ENCODE assay signal across 11 mouse cellular contexts in genomic region chr5:135642686-135643551, GRCm38 (mm10). TPM values are rescaled to one million over a fixed set of nuclear protein-coding genes. Genes with fewer than 3 reads are reported as not detected.
DNase-seq lines count a peak whose midpoint lies in the region; ATAC-seq lines count a peak whose summit lies in the region.
"Had no signal": no experiment of that assay in that cellular context is flagged by ENCODE, and none has a peak within 500 bp of the region (broad histone marks: within the 10 kb centered on the region; RNA-seq: fewer than 3 reads in every experiment).

No protein-coding gene starts in this region.

- DNase-seq in gastrocnemius, adult 8-10 months (ENCODE audit: low spot score in 2 of 2): peak; percentile 28 to 64
- no peak for DNase-seq in gastrocnemius, postnatal 10 days
- peak; percentile 81 for DNase-seq in MEL-GATA-1-ER (ENCODE audit: extremely low read depth, low read depth)
- peak; percentile 32 for DNase-seq in gastrocnemius, postnatal 25 days
- no peak for DNase-seq in embryo, embryonic 10.5 days (ENCODE audit: low spot score)
- no peak for DNase-seq in frontal cortex, postnatal 36 days (ENCODE audit: low spot score in 2 of 2)
- no peak for DNase-seq in forebrain, embryonic 14.5 days (ENCODE audit: low spot score)
- DNase-seq: layer of hippocampus, adult 9-11 months had no signal

- H3K9ac ChIP-seq in liver, embryonic 12.5 days: no peak overlapping the region
- no peak overlapping the region for H3K9ac ChIP-seq in forebrain, embryonic 14.5 days (ENCODE audit: low read length)
- H3K9ac ChIP-seq: lung, embryonic 15.5 days; stomach, embryonic 15.5 days had no signal

- peaks cover 19% of the 10 kb centered on the region; the same call in 1 of the 2 replicates for H3K36me3 ChIP-seq in liver, embryonic 12.5 days
- H3K36me3 ChIP-seq in forebrain, embryonic 14.5 days (ENCODE audit: control insufficient read depth, insufficient read depth, low read length): peaks cover 41% of the 10 kb centered on the region

- H3K27ac ChIP-seq in liver, embryonic 12.5 days: peak overlapping the region; percentile 31; the same call in 1 of the 2 replicates
- H3K27ac ChIP-seq in forebrain, embryonic 14.5 days (ENCODE audit: low read depth, low read length): no peak overlapping the region
- H3K27ac ChIP-seq: lung, embryonic 15.5 days; stomach, embryonic 15.5 days had no signal

- peaks cover 35% of the 10 kb centered on the region for H3K4me1 ChIP-seq in liver, embryonic 12.5 days
- no peaks in the 10 kb centered on the region for H3K4me1 ChIP-seq in forebrain, embryonic 14.5 days (ENCODE audit: control insufficient read depth, insufficient read depth, low read length)
- H3K4me1 ChIP-seq: lung, embryonic 15.5 days had no signal

- H3K4me3 ChIP-seq in liver, embryonic 12.5 days: no peak overlapping the region
- H3K4me3 ChIP-seq in forebrain, embryonic 14.5 days (ENCODE audit: low read depth, low read length): no peak overlapping the region
- H3K4me3 ChIP-seq: lung, embryonic 15.5 days; stomach, embryonic 15.5 days had no signal

- no peaks in the 10 kb centered on the region for H3K9me3 ChIP-seq in liver, embryonic 12.5 days (replicated peaks)
- no peaks in the 10 kb centered on the region for H3K9me3 ChIP-seq in forebrain, embryonic 14.5 days (replicated peaks; ENCODE audit: control insufficient read depth, low read length)
- H3K9me3 ChIP-seq: lung, embryonic 15.5 days; stomach, embryonic 15.5 days had no signal

- no peaks in the 10 kb centered on the region for H3K27me3 ChIP-seq in liver, embryonic 12.5 days (replicated peaks)
- H3K27me3 ChIP-seq in forebrain, embryonic 14.5 days (replicated peaks; ENCODE audit: control insufficient read depth, insufficient read depth, low read length): no peaks in the 10 kb centered on the region
- H3K27me3 ChIP-seq: lung, embryonic 15.5 days; stomach, embryonic 15.5 days had no signal

- peak; percentile 70 for ATAC-seq in liver, embryonic 12.5 days
- no peak for ATAC-seq in forebrain, embryonic 14.5 days

- 48% methylated on average over 10 of the region's 10 CpGs for WGBS in liver, embryonic 12.5 days (ENCODE audit: insufficient replicate concordance)
- 82% methylated on average over 10 of the region's 10 CpGs for WGBS in forebrain, embryonic 14.5 days

- no peak overlapping the region for H3K4me2 ChIP-seq in liver, embryonic 12.5 days
- no peak overlapping the region for H3K4me2 ChIP-seq in forebrain, embryonic 14.5 days (ENCODE audit: low read length)
- H3K4me2 ChIP-seq: lung, embryonic 15.5 days; stomach, embryonic 15.5 days had no signal

RNA-seq across cellular contexts. Expression of gene Rhbdd2, which starts 10.5 kb away (rescaled TPM):
- 10 to 100 TPM; 10.3 to 14.7 (median 13.5) TPM for total RNA-seq in gastrocnemius, adult 8-10 months (2022)
- 10 to 100 TPM; 10.1 to 11.3 TPM for total RNA-seq in gastrocnemius, postnatal 10 days (2021)
- 10 to 100 TPM in 1 of 2 experiments, 1 to 10 TPM in 1; 9.9 to 11.8 TPM for total RNA-seq in gastrocnemius, postnatal 25 days (2021)
- polyA plus RNA-seq in liver, embryonic 12.5 days (2016; fragmentation: Nextera tagmentation; extraction: Ambion mirVana): 15.8 and 17.3 TPM in 2 replicates
- 67.2 and 68.6 TPM in 2 replicates for polyA plus RNA-seq in forebrain, embryonic 14.5 days (2014; fragmentation: Nextera tagmentation; extraction: Ambion mirVana)

RNA-seq across cellular contexts. Expression of gene Por, which starts 26.9 kb away (rescaled TPM):
- total RNA-seq in gastrocnemius, adult 8-10 months (2022): 10 to 100 TPM; 32.8 to 36.4 (median 35.9) TPM
- 10 to 100 TPM; 23.2 to 26.6 TPM for total RNA-seq in gastrocnemius, postnatal 10 days (2021)
- 10 to 100 TPM; 23.5 to 39.7 TPM for total RNA-seq in gastrocnemius, postnatal 25 days (2021)
- polyA plus RNA-seq in liver, embryonic 12.5 days (2016; fragmentation: Nextera tagmentation; extraction: Ambion mirVana): 34.7 and 36.6 TPM in 2 replicates
- 82.1 and 101 TPM in 2 replicates for polyA plus RNA-seq in forebrain, embryonic 14.5 days (2014; fragmentation: Nextera tagmentation; extraction: Ambion mirVana)

Comparison
In these comparisons a context has a peak if more than half of its experiments do, and no peak if none do; other contexts are left out.
1. DNase-seq: peak in gastrocnemius, adult 8-10 months (2 of 2), MEL-GATA-1-ER (single experiment) and gastrocnemius, postnatal 25 days (single experiment); none in gastrocnemius, postnatal 10 days (single experiment), embryo, embryonic 10.5 days (single experiment), frontal cortex, postnatal 36 days (0 of 2) and forebrain, embryonic 14.5 days (single experiment).